Mouse (Mus musculus): ENCODE data around the gene Mpo. TPM values are rescaled to one million over a fixed set of nuclear protein-coding genes. Genes with fewer than 3 reads are reported as not detected.
A peak's percentile ranks its signal among the peaks of the same experiment; 100 is the strongest.

Gene Mpo
- polyA plus RNA-seq, 1 experiment from 2014 or later: 0.89 TPM

- no peaks in the 10 kb centered on the region for H3K9me3 ChIP-seq (ENCODE audit: low read depth, low read length)
- WGBS: 72% methylated on average over 14 of the region's 14 CpGs
Measured at GRCm38 (mm10) chr11:87761806-87762701, 31.3 kb upstream of the Mpo start.

GRCm38 (mm10) chr11:87762702-87763385 is 30.5 kb upstream of the Mpo start:
- Histone ChIP-seq H3K4me1 (ENCODE audit: insufficient read depth) (0 out of 2 replicates have a peak, but pooled peaks cover 4% of the 10 kb centered on the region), H3K27ac (ENCODE audit: low read depth) (no peak overlapping the region), H3K4me2 (no peak overlapping the region), H3K27me3 (ENCODE audit: insufficient read depth, low read length) (peaks cover 76% of the 10 kb centered on the region), H3K9ac (no peak overlapping the region), H3K36me3 (ENCODE audit: insufficient read depth) (no peaks in the 10 kb centered on the region), H3K4me3 (ENCODE audit: low read depth, low read length) (peak overlapping the region; percentile 49; the same call in 1 of the 2 replicates), H3K9me3 (ENCODE audit: low read depth, low read length) (no peaks in the 10 kb centered on the region)
- DNase-seq: no peak
- no peak for ATAC-seq (ENCODE audit: insufficient read depth)
- WGBS: 36% methylated on average over 12 of the region's 12 CpGs
- TF ChIP-seq CTCF (IDR thresholded peaks at IDR 0.05; ENCODE audit: low read depth): no peak

More at GRCm38 (mm10) chr11:87761806-87762701, 31.3 kb upstream of the Mpo start:
- ATAC-seq (ENCODE audit: insufficient read depth): no peak
- no peak overlapping the region for H3K9ac ChIP-seq
- no peak overlapping the region for H3K4me3 ChIP-seq (ENCODE audit: low read depth, low read length)
- H3K27me3 ChIP-seq (ENCODE audit: insufficient read depth, low read length): peaks cover 76% of the 10 kb centered on the region
- no peak for TF ChIP-seq CTCF (IDR thresholded peaks at IDR 0.05; ENCODE audit: low read depth)
- DNase-seq: no peak
- H3K4me2 ChIP-seq: no peak overlapping the region
- no peaks in the 10 kb centered on the region for H3K36me3 ChIP-seq (ENCODE audit: insufficient read depth)
- no peak overlapping the region for H3K27ac ChIP-seq (ENCODE audit: low read depth)
- 0 out of 2 replicates have a peak, but pooled peaks cover 4% of the 10 kb centered on the region for H3K4me1 ChIP-seq (ENCODE audit: insufficient read depth)

- peak; percentile 17; the same call in 1 of the 2 replicates for TF ChIP-seq CTCF (IDR thresholded peaks at IDR 0.05; ENCODE audit: low read depth)
Measured at GRCm38 (mm10) chr11:87763511-87763987, 29.8 kb upstream of the Mpo start.

GRCm38 (mm10) chr11:87763988-87764876 is 29.1 kb upstream of the Mpo start:
- under 1% methylated on average over 65 of the region's 65 CpGs for WGBS
- Histone ChIP-seq H3K9me3 (ENCODE audit: low read depth, low read length) (no peaks in the 10 kb centered on the region), H3K9ac (peak overlapping the region; percentile 53), H3K4me2 (peak overlapping the region; percentile 93), H3K27me3 (ENCODE audit: insufficient read depth, low read length) (peaks cover 76% of the 10 kb centered on the region), H3K4me1 (ENCODE audit: insufficient read depth) (0 out of 2 replicates have a peak, but pooled peaks cover 4% of the 10 kb centered on the region), H3K4me3 (ENCODE audit: low read depth, low read length) (peak overlapping the region; percentile 49), H3K27ac (ENCODE audit: low read depth) (no peak overlapping the region), H3K36me3 (ENCODE audit: insufficient read depth) (no peaks in the 10 kb centered on the region)
- DNase-seq: peak; percentile 27
- no peak for TF ChIP-seq CTCF (IDR thresholded peaks at IDR 0.05; ENCODE audit: low read depth)
- peak; percentile 55 for ATAC-seq (ENCODE audit: insufficient read depth)

More at GRCm38 (mm10) chr11:87763511-87763987, 29.8 kb upstream of the Mpo start:
- ATAC-seq (ENCODE audit: insufficient read depth) (peak; percentile 47), DNase-seq (peak; percentile 54)
- Histone ChIP-seq H3K4me2 (peak overlapping the region; percentile 93), H3K4me1 (ENCODE audit: insufficient read depth) (0 out of 2 replicates have a peak, but pooled peaks cover 4% of the 10 kb centered on the region), H3K4me3 (ENCODE audit: low read depth, low read length) (peak overlapping the region; percentile 49), H3K36me3 (ENCODE audit: insufficient read depth) (no peaks in the 10 kb centered on the region), H3K9ac (peak overlapping the region; percentile 53; the same call in 1 of the 2 replicates), H3K27ac (ENCODE audit: low read depth) (no peak overlapping the region), H3K9me3 (ENCODE audit: low read depth, low read length) (no peaks in the 10 kb centered on the region), H3K27me3 (ENCODE audit: insufficient read depth, low read length) (peaks cover 76% of the 10 kb centered on the region)
- 2% methylated on average over 17 of the region's 17 CpGs for WGBS

GRCm38 (mm10) chr11:87768745-87769144 is 24.6 kb upstream of the Mpo start:
- H3K9ac ChIP-seq: no peak overlapping the region
- WGBS: 87% methylated on average over 4 of the region's 4 CpGs
- H3K36me3 ChIP-seq (ENCODE audit: insufficient read depth): no peaks in the 10 kb centered on the region
- no peak overlapping the region for H3K27ac ChIP-seq (ENCODE audit: low read depth)
- H3K4me2 ChIP-seq: no peak overlapping the region
- no peak for ATAC-seq (ENCODE audit: insufficient read depth)
- TF ChIP-seq CTCF (IDR thresholded peaks at IDR 0.05; ENCODE audit: low read depth): no peak
- H3K27me3 ChIP-seq (ENCODE audit: insufficient read depth, low read length): peaks cover 32% of the 10 kb centered on the region
- H3K4me1 ChIP-seq (ENCODE audit: insufficient read depth): 0 out of 2 replicates have a peak, but pooled peaks cover 1% of the 10 kb centered on the region
- H3K9me3 ChIP-seq (ENCODE audit: low read depth, low read length): no peaks in the 10 kb centered on the region
- H3K4me3 ChIP-seq (ENCODE audit: low read depth, low read length): no peak overlapping the region
- no peak for DNase-seq

- 52% methylated on average over 3 of the region's 3 CpGs for WGBS
- Histone ChIP-seq H3K4me1 (ENCODE audit: insufficient read depth) (no peaks in the 10 kb centered on the region), H3K36me3 (ENCODE audit: insufficient read depth) (no peaks in the 10 kb centered on the region), H3K9ac (no peak overlapping the region), H3K27me3 (ENCODE audit: insufficient read depth, low read length) (peaks cover 10% of the 10 kb centered on the region), H3K27ac (ENCODE audit: low read depth) (no peak overlapping the region), H3K9me3 (ENCODE audit: low read depth, low read length) (no peaks in the 10 kb centered on the region), H3K4me2 (no peak overlapping the region), H3K4me3 (ENCODE audit: low read depth, low read length) (no peak overlapping the region)
- ATAC-seq (ENCODE audit: insufficient read depth): no peak
- TF ChIP-seq CTCF (IDR thresholded peaks at IDR 0.05; ENCODE audit: low read depth): peak; percentile 90
- peak; percentile 78 for DNase-seq
Measured at GRCm38 (mm10) chr11:87770989-87771388, 22.4 kb upstream of the Mpo start.

All from lung, embryonic 14.5 days (tissue).